Mouse (Mus musculus): ENCODE measurements around the gene Vmn1r79. TPM values are rescaled to one million over a fixed set of nuclear protein-coding genes. Genes with fewer than 3 reads are reported as not detected.
"Not testable (repeated sequence)": the region's sequence is repeated elsewhere in the genome, so short reads cannot be mapped to it uniquely, and the experiment has no call there.

Vmn1r79 gene
- total RNA-seq (2021), result not detected

GRCm38 (mm10) chr7:12170979-12171378, at the start of gene Vmn1r79:
TSS of gene Vmn1r79 (plus strand) at chr7:12171279.
- not testable (repeated sequence) for DNase-seq

GRCm38 (mm10) chr7:12149957-12150356, 21.1 kb upstream of the Vmn1r79 start, which contains the start of gene Vmn1r78:
TSS of gene Vmn1r78 (plus strand) at chr7:12150257.
- no peak for DNase-seq

- DNase-seq, result not testable (repeated sequence)
Observed at GRCm38 (mm10) chr7:12156463-12156862, 14.6 kb upstream of the Vmn1r79 start.

- not testable (repeated sequence) for DNase-seq
Observed at GRCm38 (mm10) chr7:12172926-12173325, 1.8 kb downstream of the Vmn1r79 start.

- DNase-seq, result no peak
Observed at GRCm38 (mm10) chr7:12188986-12189385, 17.9 kb downstream of the Vmn1r79 start, which contains the start of gene Vmn1r80. TSS of gene Vmn1r80 (plus strand) at chr7:12189286.

- DNase-seq, result no peak
Observed at GRCm38 (mm10) chr7:12204141-12204540, 33.1 kb downstream of the Vmn1r79 start.

Other genes starting within 250 kb of the Vmn1r79 start
- not detected for gene Vmn1r76, start 233.1 kb upstream of the Vmn1r79 start, total RNA-seq (2021)
- gene Vmn1r77, start 134.5 kb upstream of the Vmn1r79 start, total RNA-seq (2021), result not detected
- not detected for gene Vmn1r78, start 21.0 kb upstream of the Vmn1r79 start, total RNA-seq (2021)
- gene Vmn1r80, start 18.0 kb downstream of the Vmn1r79 start, total RNA-seq (2021), result not detected
- gene Vmn1r81, start 97.0 kb downstream of the Vmn1r79 start, total RNA-seq (2021), result not detected
- gene Vmn1r82, start 129.2 kb downstream of the Vmn1r79 start, total RNA-seq (2021), result not detected
- gene Vmn1r83, start 158.2 kb downstream of the Vmn1r79 start, total RNA-seq (2021), result not detected
- gene Vmn1r84, start 198.0 kb downstream of the Vmn1r79 start, total RNA-seq (2021), result not detected

Data from heart, postnatal 4 days (tissue).